Mouse (Mus musculus) spleen, embryonic (tissue): Measurements from ENCODE around the gene S1pr1.

Experiments used
- CTCF ChIA-PET: fragments of 350-600 bp; sonication (Branson Sonifier 250); formaldehyde crosslinking; loops from one replicate; lab custom pipeline; 2022; lab: Charles Lee

The S1pr1 gene

GRCm38 (mm10) chr3:115714671-115715651 lies at the start of gene S1pr1:
TSS of gene S1pr1 (minus strand) at chr3:115715072.
- CTCF ChIA-PET: interaction anchor here (0.6 to 2.0 kb wide), 6 partner anchors 11 to 86 kb away, joined by 3 to 11 read pairs (median 4); no protein-coding TSS in a partner anchor

- CTCF ChIA-PET: interaction anchor here (1.0 kb wide), 1 partner anchor 214 kb away, joined by 3 read pairs; no protein-coding TSS in a partner anchor
Observed at GRCm38 (mm10) chr3:115763292-115763691, 48.4 kb upstream of the S1pr1 start.

- CTCF ChIA-PET: interaction anchor here (1.0 kb wide), 1 partner anchor 214 kb away, joined by 3 read pairs; no protein-coding TSS in a partner anchor
Observed at GRCm38 (mm10) chr3:115762841-115763240, 48.0 kb upstream of the S1pr1 start.

GRCm38 (mm10) chr3:115759659-115760058 lies 44.8 kb upstream of the S1pr1 start:
- CTCF ChIA-PET: no interaction called here

GRCm38 (mm10) chr3:115758455-115758912 lies 43.6 kb upstream of the S1pr1 start:
- CTCF ChIA-PET: no interaction called here

GRCm38 (mm10) chr3:115754466-115754865 lies 39.6 kb upstream of the S1pr1 start:
- CTCF ChIA-PET: no interaction called here

- CTCF ChIA-PET: no interaction called here
Observed at GRCm38 (mm10) chr3:115750369-115750768, 35.5 kb upstream of the S1pr1 start.

- CTCF ChIA-PET: no interaction called here
Observed at GRCm38 (mm10) chr3:115748289-115748989, 33.6 kb upstream of the S1pr1 start.

- CTCF ChIA-PET: interaction anchor here (1.2 kb wide), 1 partner anchor 15 kb away, joined by 4 read pairs; no protein-coding TSS in a partner anchor
Observed at GRCm38 (mm10) chr3:115746511-115746910, 31.6 kb upstream of the S1pr1 start.

GRCm38 (mm10) chr3:115745088-115745487 lies 30.2 kb upstream of the S1pr1 start:
- CTCF ChIA-PET: interaction anchor here (1.2 kb wide), 1 partner anchor 13 kb away, joined by 4 read pairs; no protein-coding TSS in a partner anchor

- CTCF ChIA-PET: no interaction called here
Observed at GRCm38 (mm10) chr3:115738524-115738923, 23.7 kb upstream of the S1pr1 start.

GRCm38 (mm10) chr3:115737785-115738318 lies 23.0 kb upstream of the S1pr1 start:
- CTCF ChIA-PET: no interaction called here

GRCm38 (mm10) chr3:115735540-115735939 lies 20.7 kb upstream of the S1pr1 start:
- CTCF ChIA-PET: no interaction called here

- CTCF ChIA-PET: interaction anchor here (0.7 kb wide), 1 partner anchor 79 kb away, joined by 7 read pairs; no protein-coding TSS in a partner anchor
Observed at GRCm38 (mm10) chr3:115734841-115735240, 20.0 kb upstream of the S1pr1 start.

- CTCF ChIA-PET: no interaction called here
Observed at GRCm38 (mm10) chr3:115730336-115730735, 15.5 kb upstream of the S1pr1 start.

GRCm38 (mm10) chr3:115729187-115729586 lies 14.3 kb upstream of the S1pr1 start:
- CTCF ChIA-PET: no interaction called here

GRCm38 (mm10) chr3:115728211-115728610 lies 13.3 kb upstream of the S1pr1 start:
- CTCF ChIA-PET: interaction anchor here (1.0 kb wide), 1 partner anchor 18 kb away, joined by 6 read pairs; no protein-coding TSS in a partner anchor

- CTCF ChIA-PET: no interaction called here
Observed at GRCm38 (mm10) chr3:115718886-115719285, 4.0 kb upstream of the S1pr1 start.

- CTCF ChIA-PET: interaction anchor here (0.7 kb wide), 1 partner anchor 199 kb away, joined by 3 read pairs; no protein-coding TSS in a partner anchor
Observed at GRCm38 (mm10) chr3:115715900-115716515, 1.1 kb upstream of the S1pr1 start.

- CTCF ChIA-PET: interaction anchor here (0.8 to 2.0 kb wide), 5 partner anchors 11 to 54 kb away, joined by 3 to 11 read pairs (median 3); no protein-coding TSS in a partner anchor
Observed at GRCm38 (mm10) chr3:115714049-115714435, 830 bp downstream of the S1pr1 start.
